Mouse (Mus musculus) limb, embryonic 14.5 days (tissue): ENCODE measurements at regions not wholly inside any gene's neighbourhood (a gene's known extent, or its start where the extent isn't known, plus 50 kb on each side); places are given as distances from the start of the nearest gene placed in this dataset.

Experiments
- ATAC-seq: fragments of 200-750 bp; cut with Nextera tagmentation; 2 replicates; pipeline ENCODE4 v1.8.0; 2017; ENCODE audit warnings: low read depth, moderate number of reproducible peaks, moderate TSS enrichment; ENCODE audit not compliant: low FRiP score
- DNase-seq: peaks from one replicate; pipeline ENCODE4 v3.0.0-alpha.2; 2015; ENCODE audit warnings: low spot score
- H3K27ac ChIP-seq: fragments of 300-500 bp; sonication (generic); replicated peaks from 2 replicates; pipeline ENCODE4 v1.5.1; 2014; ENCODE audit warnings: low read depth, mild to moderate bottlenecking, low read length, moderate library complexity, mixed read lengths
- H3K27me3 ChIP-seq: fragments of 300-500 bp; sonication (generic); 2 replicates; pipeline ENCODE4 v1.6.1; 2014; ENCODE audit warnings: low read length, mixed read lengths; ENCODE audit not compliant: control insufficient read depth, insufficient read depth
- H3K36me3 ChIP-seq: fragments of 300-500 bp; sonication (generic); 2 replicates; pipeline ENCODE4 v1.6.1; 2014; ENCODE audit warnings: mild to moderate bottlenecking, low read length, moderate library complexity, mixed read lengths; ENCODE audit not compliant: control insufficient read depth, insufficient read depth
- H3K4me1 ChIP-seq: fragments of 300-500 bp; sonication (generic); 2 replicates; pipeline ENCODE4 v1.6.1; 2014; ENCODE audit warnings: antibody characterized with exemption, low read length, mixed read lengths; ENCODE audit not compliant: control insufficient read depth, insufficient read depth
- H3K4me2 ChIP-seq: fragments of 300-500 bp; sonication (generic); replicated peaks from 2 replicates; pipeline ENCODE4 v1.6.1; 2014; ENCODE audit warnings: low read depth, mild to moderate bottlenecking, low read length, moderate library complexity; ENCODE audit not compliant: severe bottlenecking
- H3K4me3 ChIP-seq: fragments of 300-500 bp; sonication (generic); replicated peaks from 2 replicates; pipeline ENCODE4 v1.5.1; 2014; ENCODE audit warnings: low read length
- H3K9ac ChIP-seq: fragments of 300-500 bp; sonication (generic); 2 replicates; pipeline ENCODE4 v1.6.1; 2014; ENCODE audit warnings: mild to moderate bottlenecking, low read depth, low read length, moderate library complexity; ENCODE audit not compliant: severe bottlenecking
- H3K9me3 ChIP-seq: fragments of 300-500 bp; sonication (generic); 2 replicates; pipeline ENCODE4 v1.6.1; 2016; ENCODE audit warnings: low read length; ENCODE audit not compliant: control insufficient read depth
- POLR2A ChIP-seq: fragments of 200-500 bp; IDR thresholded peaks from 2 replicates; pipeline ENCODE4 v1.8.0; 2012; ENCODE audit warnings: inconsistent platforms, mild to moderate bottlenecking, moderate library complexity, borderline replicate concordance; ENCODE audit not compliant: insufficient read depth, insufficient read length; ENCODE audit errors: extremely low read depth
- WGBS: fragments of 180-500 bp; shearing (Covaris S2); extraction: QIAGEN DNeasy Blood & Tissue Kit; methylation state at CpG from one replicate; pipeline ENCODE4 v1.1.7; 2014; 5-methylcytosine and 5-hydroxymethylcytosine counted together

GRCm38 (mm10) chr13:44131916-44132315 is 347.3 kb downstream of the Cd83 start:
- H3K4me1 ChIP-seq: peaks cover 3% of the 10 kb centered on the region; the same call in 1 of the 2 replicates
- DNase-seq: no peak
- H3K36me3 ChIP-seq: no peaks in the 10 kb centered on the region
- no peak overlapping the region for H3K9ac ChIP-seq
- H3K27ac ChIP-seq: no peak overlapping the region
- TF ChIP-seq POLR2A: no peak
- H3K4me2 ChIP-seq: no peak overlapping the region
- no peak for ATAC-seq
- H3K4me3 ChIP-seq: no peak overlapping the region
- H3K9me3 ChIP-seq: no peaks in the 10 kb centered on the region
- no peaks in the 10 kb centered on the region for H3K27me3 ChIP-seq
- WGBS: 88% methylated on average over 5 of the region's 5 CpGs

GRCm38 (mm10) chr13:44132510-44132909 is 347.9 kb downstream of the Cd83 start:
- Histone ChIP-seq H3K4me3 (no peak overlapping the region), H3K27me3 (no peaks in the 10 kb centered on the region), H3K27ac (no peak overlapping the region), H3K36me3 (no peaks in the 10 kb centered on the region), H3K4me2 (no peak overlapping the region), H3K9ac (no peak overlapping the region), H3K9me3 (no peaks in the 10 kb centered on the region), H3K4me1 (peaks cover 3% of the 10 kb centered on the region; the same call in 1 of the 2 replicates)
- DNase-seq (no peak), ATAC-seq (no peak)
- WGBS: 85% methylated on average over 4 of the region's 4 CpGs
- no peak for TF ChIP-seq POLR2A

GRCm38 (mm10) chr13:44133436-44133835 is 348.9 kb downstream of the Cd83 start:
- 49% methylated on average over 9 of the region's 9 CpGs for WGBS
- Histone ChIP-seq H3K4me3 (no peak overlapping the region), H3K9me3 (no peaks in the 10 kb centered on the region), H3K9ac (no peak overlapping the region), H3K27me3 (no peaks in the 10 kb centered on the region), H3K27ac (no peak overlapping the region), H3K4me2 (no peak overlapping the region), H3K36me3 (no peaks in the 10 kb centered on the region), H3K4me1 (peaks cover 3% of the 10 kb centered on the region; the same call in 1 of the 2 replicates)
- ATAC-seq (no peak), DNase-seq (peak; percentile 49)
- no peak for TF ChIP-seq POLR2A

GRCm38 (mm10) chr13:44141181-44141580 is 356.6 kb downstream of the Cd83 start:
- DNase-seq (no peak), ATAC-seq (no peak)
- Histone ChIP-seq H3K9ac (no peak overlapping the region), H3K27ac (no peak overlapping the region), H3K27me3 (no peaks in the 10 kb centered on the region), H3K4me2 (no peak overlapping the region), H3K4me1 (no peaks in the 10 kb centered on the region), H3K4me3 (no peak overlapping the region), H3K36me3 (no peaks in the 10 kb centered on the region), H3K9me3 (no peaks in the 10 kb centered on the region)
- WGBS: 80% methylated on average over 5 of the region's 5 CpGs
- TF ChIP-seq POLR2A: no peak

- H3K27ac ChIP-seq: no peak overlapping the region
- WGBS: 94% methylated on average over 4 of the region's 4 CpGs
- TF ChIP-seq POLR2A: no peak
- ATAC-seq (no peak), DNase-seq (no peak)
- no peaks in the 10 kb centered on the region for H3K27me3 ChIP-seq
- no peaks in the 10 kb centered on the region for H3K9me3 ChIP-seq
- H3K4me1 ChIP-seq: no peaks in the 10 kb centered on the region
- H3K4me2 ChIP-seq: no peak overlapping the region
- H3K4me3 ChIP-seq: no peak overlapping the region
- no peaks in the 10 kb centered on the region for H3K36me3 ChIP-seq
- H3K9ac ChIP-seq: no peak overlapping the region
Observed at GRCm38 (mm10) chr13:44145441-44145840, 360.9 kb downstream of the Cd83 start.

GRCm38 (mm10) chr13:44147841-44148240 is 363.3 kb downstream of the Cd83 start:
- no peak for TF ChIP-seq POLR2A
- Histone ChIP-seq H3K4me1 (no peaks in the 10 kb centered on the region), H3K4me2 (no peak overlapping the region), H3K4me3 (no peak overlapping the region), H3K9ac (no peak overlapping the region), H3K27me3 (no peaks in the 10 kb centered on the region), H3K9me3 (no peaks in the 10 kb centered on the region), H3K27ac (no peak overlapping the region), H3K36me3 (no peaks in the 10 kb centered on the region)
- DNase-seq: no peak
- ATAC-seq: no peak
- WGBS: 84% methylated on average over 5 of the region's 5 CpGs
